ENCODE assay signal across 14 mouse cellular contexts in genomic region chr17:70491575-70491974, GRCm38 (mm10).
"Had no signal": no experiment of that assay in that cellular context is flagged by ENCODE, and none has a peak within 500 bp of the region (broad histone marks: within the 10 kb centered on the region; RNA-seq: fewer than 3 reads in every experiment).

No protein-coding gene starts in this region.

- DNase-seq: lung, adult 18-20 months; lung, embryonic 14.5 days; lung, postnatal 10 days; lung, postnatal 4 days; midbrain, embryonic 14.5 days; right cerebral cortex, postnatal 14 days; thymus, adult 18-20 months; thymus, postnatal 14 days; thymus, postnatal 36 days had no signal

- H3K27ac ChIP-seq: midbrain, embryonic 10.5 days; midbrain, embryonic 12.5 days; neural tube, embryonic 12.5 days; stomach, embryonic 15.5 days; stomach, postnatal 0 days had no signal

- H3K4me3 ChIP-seq: midbrain, embryonic 10.5 days; midbrain, embryonic 12.5 days; neural tube, embryonic 12.5 days; stomach, embryonic 15.5 days had no signal
